Mouse (Mus musculus) neural tube, embryonic 12.5 days (tissue): Measurements from ENCODE around the gene Ces1d. TPM values are rescaled to one million over a fixed set of nuclear protein-coding genes. Genes with fewer than 3 reads are reported as not detected.
"Not testable (repeated sequence)": the region's sequence is repeated elsewhere in the genome, so short reads cannot be mapped to it uniquely, and the experiment has no call there.

Source experiments
- ATAC-seq: fragments of 200-750 bp; cut with Nextera tagmentation; 2 replicates; pipeline ENCODE4 v1.8.0; 2017; ENCODE audit warnings: low read depth, mild to moderate bottlenecking, moderate TSS enrichment, moderate library complexity; ENCODE audit not compliant: low FRiP score
- H3K27ac ChIP-seq: fragments of 300-500 bp; sonication (generic); 2 replicates; pipeline ENCODE4 v1.5.1; 2016
- H3K27me3 ChIP-seq: fragments of 300-500 bp; sonication (generic); replicated peaks from 2 replicates; pipeline ENCODE4 v1.6.1; 2016; ENCODE audit warnings: mild to moderate bottlenecking
- H3K36me3 ChIP-seq: fragments of 300-500 bp; sonication (generic); 2 replicates; pipeline ENCODE4 v1.6.1; 2016; ENCODE audit warnings: mild to moderate bottlenecking
- H3K4me1 ChIP-seq: fragments of 300-500 bp; sonication (generic); 2 replicates; pipeline ENCODE4 v1.6.1; 2016
- H3K4me2 ChIP-seq: fragments of 300-500 bp; sonication (generic); replicated peaks from 2 replicates; pipeline ENCODE4 v1.6.1; 2016; ENCODE audit warnings: mild to moderate bottlenecking
- H3K4me3 ChIP-seq: fragments of 300-500 bp; sonication (generic); 2 replicates; pipeline ENCODE4 v1.5.1; 2016
- H3K9ac ChIP-seq: fragments of 300-500 bp; sonication (generic); 2 replicates; pipeline ENCODE4 v1.6.1; 2016; ENCODE audit warnings: mild to moderate bottlenecking
- H3K9me3 ChIP-seq: fragments of 300-500 bp; sonication (generic); 2 replicates; pipeline ENCODE4 v1.6.1; 2016; ENCODE audit warnings: mild to moderate bottlenecking
- WGBS: fragments of 180-500 bp; shearing (Covaris S2); methylation state at CpG from one replicate; pipeline ENCODE4 v1.1.7; 2016; 5-methylcytosine and 5-hydroxymethylcytosine counted together
- polyA plus RNA-seq: library from polyadenylated mRNA; unstranded; fragments of >200 nt; fragmentation: Nextera tagmentation; extraction: Ambion mirVana; gene quantifications from 2 replicates; pipeline ENCODE4 v1.2.1, GENCODE M21; 2016

Gene Ces1d
- polyA plus RNA-seq, 1 experiment from 2014 or later, result not detected

DNA sequence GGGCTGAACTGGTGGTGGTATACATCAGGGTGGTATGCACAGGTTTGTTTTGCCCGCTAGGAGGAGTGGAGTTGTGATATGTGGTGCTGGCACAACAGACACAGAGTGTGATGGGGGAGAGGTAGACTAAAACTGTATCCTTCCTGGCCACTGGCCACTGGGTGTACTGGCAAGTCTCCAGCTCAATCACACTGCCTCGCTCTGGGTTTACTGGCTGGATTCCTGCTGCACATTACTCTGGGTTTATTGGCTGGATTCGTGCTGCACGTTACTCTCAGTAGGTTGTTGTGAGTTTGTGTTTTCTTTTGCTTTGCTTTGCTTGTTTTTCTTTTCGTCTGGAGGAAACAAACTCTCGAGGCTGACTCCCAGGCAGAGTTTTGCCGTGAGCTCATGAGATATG, 1.5 kb upstream of the Ces1d start:
- H3K9ac ChIP-seq, H3K4me2 ChIP-seq, H3K4me3 ChIP-seq, H3K36me3 ChIP-seq, H3K27ac ChIP-seq, ATAC-seq, H3K9me3 ChIP-seq, H3K27me3 ChIP-seq, H3K4me1 ChIP-seq: not testable (repeated sequence)
- WGBS, result 85% methylated on average over 7 of the region's 7 CpGs

DNA sequence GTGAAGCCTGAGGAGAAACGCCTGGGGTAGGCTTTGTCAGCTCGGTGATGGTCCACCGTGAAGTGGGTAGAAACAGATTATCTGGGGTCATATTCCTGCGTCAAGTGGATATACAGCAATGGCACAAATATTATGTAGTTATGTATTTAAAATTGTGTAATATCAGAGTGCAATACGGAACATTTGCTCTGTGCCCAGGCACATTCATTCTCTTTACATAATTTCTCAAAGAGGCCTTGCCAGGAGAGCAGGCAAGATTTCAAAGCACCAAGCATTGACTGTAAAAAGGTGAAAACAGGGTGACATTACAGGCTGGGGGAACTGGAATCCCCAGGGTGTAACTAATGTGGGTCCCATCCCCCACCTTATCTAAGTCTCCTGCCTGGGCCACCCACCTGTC, 1.2 kb downstream of the Ces1d start:
- Histone ChIP-seq H3K27ac (no peak overlapping the region), H3K4me3 (no peak overlapping the region), H3K9ac (no peak overlapping the region), H3K4me1 (no peaks in the 10 kb centered on the region), H3K9me3 (no peaks in the 10 kb centered on the region), H3K36me3 (no peaks in the 10 kb centered on the region), H3K4me2 (no peak overlapping the region), H3K27me3 (no peaks in the 10 kb centered on the region)
- 92% methylated on average over 5 of the region's 5 CpGs for WGBS
- ATAC-seq, result no peak

DNA sequence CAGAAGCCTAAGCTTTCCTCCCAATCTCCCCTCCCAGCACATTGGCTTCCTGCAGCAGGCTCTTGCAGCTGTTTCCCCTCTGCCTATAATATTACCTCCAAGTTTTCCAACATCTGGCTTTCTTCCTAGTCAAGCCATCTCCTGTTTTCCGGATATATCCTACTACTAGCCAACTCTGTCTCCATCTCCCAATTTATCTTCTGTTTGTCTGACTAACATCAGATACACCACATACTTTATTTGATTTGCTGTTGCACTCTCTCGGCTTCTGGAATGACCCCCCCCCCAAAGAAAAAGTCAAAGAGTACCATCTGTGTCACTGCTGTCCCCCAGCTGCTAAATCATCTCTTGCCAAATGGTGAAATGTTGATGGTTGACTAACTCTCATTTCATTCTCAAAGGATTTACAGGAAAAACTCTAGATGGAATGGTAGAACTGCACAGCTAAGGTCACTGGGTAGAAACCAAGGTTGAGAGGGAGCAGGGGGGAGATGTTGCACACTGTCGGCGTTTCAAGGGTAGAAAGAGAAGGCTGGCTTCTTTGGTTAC, 17.0 kb downstream of the Ces1d start:
- no peak overlapping the region for H3K4me3 ChIP-seq
- H3K27ac ChIP-seq, result no peak overlapping the region
- ATAC-seq, result no peak
- H3K9ac ChIP-seq, result no peak overlapping the region
- H3K4me2 ChIP-seq, result no peak overlapping the region
- no peaks in the 10 kb centered on the region for H3K9me3 ChIP-seq
- WGBS, result 85% methylated on average over 4 of the region's 4 CpGs
- no peaks in the 10 kb centered on the region for H3K4me1 ChIP-seq
- H3K36me3 ChIP-seq, result no peaks in the 10 kb centered on the region
- H3K27me3 ChIP-seq, result no peaks in the 10 kb centered on the region

DNA sequence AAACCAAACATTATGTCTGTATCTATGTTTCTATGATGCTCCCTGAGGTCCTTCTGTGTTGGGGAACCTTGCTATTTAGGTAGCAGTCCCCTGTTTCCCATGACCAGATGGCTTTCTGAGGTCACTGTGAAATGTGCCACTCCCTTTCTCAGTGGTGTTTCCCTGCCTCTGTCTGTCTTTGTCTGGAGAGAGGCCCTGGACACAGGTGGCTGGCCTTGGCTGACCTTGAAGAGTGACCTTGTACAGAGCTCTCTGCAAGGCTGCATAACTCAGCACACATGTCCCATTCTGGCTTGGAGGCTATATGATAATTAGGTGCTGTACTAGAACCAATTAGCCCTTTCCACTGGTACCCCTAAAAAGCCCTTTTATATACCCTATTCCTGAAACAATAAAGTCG, 21.0 kb downstream of the Ces1d start:
- Histone ChIP-seq H3K36me3 (no peaks in the 10 kb centered on the region), H3K4me3 (no peak overlapping the region), H3K4me2 (no peak overlapping the region), H3K9ac (no peak overlapping the region), H3K4me1 (no peaks in the 10 kb centered on the region), H3K27me3 (no peaks in the 10 kb centered on the region), H3K9me3 (no peaks in the 10 kb centered on the region), H3K27ac (no peak overlapping the region)
- WGBS, result 39% methylated on average over 1 of the region's 1 CpGs
- no peak for ATAC-seq

DNA sequence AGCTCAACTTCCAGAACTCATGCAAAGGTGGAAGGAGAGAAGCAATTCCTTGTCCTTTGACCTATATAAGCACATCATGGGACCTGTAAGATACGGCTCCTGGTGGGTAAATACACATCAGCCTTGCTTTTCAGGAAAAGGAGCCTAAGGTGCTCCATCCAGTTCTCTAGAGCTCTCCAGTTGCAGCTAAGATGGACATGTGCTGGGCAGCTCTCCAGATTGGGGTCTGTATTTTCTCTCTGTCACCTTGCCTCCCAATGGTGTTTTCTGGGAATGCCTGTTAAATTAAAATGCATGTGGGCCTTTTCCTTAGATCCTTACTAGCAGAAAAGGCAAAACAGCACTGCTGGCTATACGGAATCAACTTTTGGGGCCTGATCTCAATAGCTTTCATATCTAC, 23.1 kb downstream of the Ces1d start:
- Histone ChIP-seq H3K27me3 (no peaks in the 10 kb centered on the region), H3K4me3 (no peak overlapping the region), H3K36me3 (no peaks in the 10 kb centered on the region), H3K9me3 (no peaks in the 10 kb centered on the region), H3K9ac (no peak overlapping the region), H3K4me1 (no peaks in the 10 kb centered on the region), H3K4me2 (no peak overlapping the region), H3K27ac (no peak overlapping the region)
- WGBS, result 98% methylated on average over 2 of the region's 2 CpGs
- ATAC-seq, result no peak

DNA sequence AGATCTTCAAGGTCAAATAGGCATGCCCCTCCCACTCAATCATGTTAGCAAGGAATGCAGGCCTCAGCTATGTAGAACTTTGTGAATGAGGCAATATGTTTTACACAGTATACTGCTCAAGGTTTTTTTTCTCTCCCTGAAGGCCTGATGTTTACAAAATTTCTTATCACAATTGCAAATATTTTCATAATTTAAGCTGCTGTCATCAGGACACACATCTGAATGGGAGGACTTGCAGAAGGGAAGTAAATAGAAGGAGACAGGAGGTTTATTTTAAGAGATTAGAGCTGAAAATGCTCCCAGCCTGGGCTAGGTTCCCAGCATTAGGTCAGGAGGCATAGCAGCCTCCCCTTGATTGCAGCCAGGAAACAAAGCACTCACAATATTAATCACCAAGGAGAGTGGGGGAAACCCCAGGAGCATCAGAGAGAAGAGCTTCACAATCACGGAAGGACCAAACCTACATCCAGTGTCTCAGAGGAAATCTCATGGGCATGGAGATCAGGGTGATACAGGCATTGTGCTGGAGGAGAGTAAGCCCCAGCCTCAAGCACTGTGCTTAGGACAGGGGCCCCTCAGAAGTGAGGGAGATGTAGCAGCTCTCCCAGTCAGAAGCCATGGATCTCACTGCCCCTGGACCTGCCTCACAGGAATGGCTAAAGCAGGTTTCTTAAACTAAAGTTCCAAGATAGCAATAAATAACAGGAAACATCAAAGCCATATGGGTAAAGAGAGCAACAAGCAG, 25.6 kb downstream of the Ces1d start:
- no peaks in the 10 kb centered on the region for H3K9me3 ChIP-seq
- no peaks in the 10 kb centered on the region for H3K36me3 ChIP-seq
- no peaks in the 10 kb centered on the region for H3K27me3 ChIP-seq
- no peak overlapping the region for H3K9ac ChIP-seq
- no peaks in the 10 kb centered on the region for H3K4me1 ChIP-seq
- H3K27ac ChIP-seq, result no peak overlapping the region
- WGBS, result 52% methylated on average over 1 of the region's 1 CpGs
- H3K4me2 ChIP-seq, result no peak overlapping the region
- no peak for ATAC-seq
- H3K4me3 ChIP-seq, result no peak overlapping the region

DNA sequence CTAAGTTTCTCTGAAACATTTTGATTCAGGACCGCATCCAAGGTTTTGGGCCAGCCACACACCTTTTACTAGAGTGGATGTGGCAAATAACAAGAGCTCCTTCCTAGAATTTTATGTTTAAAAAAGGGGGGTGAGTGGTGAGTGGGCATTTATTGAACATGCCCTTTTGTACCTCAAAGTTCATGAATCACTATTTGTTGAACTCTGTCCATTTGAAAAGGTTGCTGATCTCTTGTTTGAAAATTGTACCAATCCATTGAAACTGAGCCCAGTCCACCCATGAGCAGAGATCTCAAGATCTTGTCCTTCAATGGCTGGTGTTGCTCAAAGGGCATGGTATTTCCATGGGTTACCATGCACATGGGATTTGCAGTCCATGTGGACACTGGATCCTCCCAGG, 34.3 kb downstream of the Ces1d start:
- Histone ChIP-seq H3K9ac (no peak overlapping the region), H3K4me2 (no peak overlapping the region), H3K27ac (no peak overlapping the region), H3K36me3 (no peaks in the 10 kb centered on the region), H3K4me3 (no peak overlapping the region), H3K27me3 (no peaks in the 10 kb centered on the region), H3K9me3 (no peaks in the 10 kb centered on the region), H3K4me1 (no peaks in the 10 kb centered on the region)
- no peak for ATAC-seq
- 84% methylated on average over 1 of the region's 1 CpGs for WGBS

DNA sequence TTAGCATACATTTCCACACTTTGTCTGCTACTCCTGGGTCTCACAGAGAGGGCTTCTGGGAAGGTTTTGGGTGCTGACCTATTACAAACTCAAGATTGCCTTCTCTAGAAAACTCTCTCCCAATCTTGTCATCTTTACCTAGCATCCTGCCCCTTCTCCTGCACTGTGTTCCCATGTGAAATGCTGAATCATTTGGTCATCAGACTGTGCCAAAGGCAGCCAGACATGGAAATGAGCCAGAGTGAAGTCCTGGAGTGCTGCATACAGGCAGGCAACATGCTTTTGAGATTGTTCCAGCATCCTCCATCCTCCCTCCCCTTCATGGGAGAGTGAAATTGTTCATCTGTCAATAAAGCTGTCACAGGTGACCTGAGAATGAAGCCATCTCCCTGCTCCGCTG, 46.2 kb downstream of the Ces1d start:
- H3K9me3 ChIP-seq, result no peaks in the 10 kb centered on the region
- H3K27me3 ChIP-seq, result no peaks in the 10 kb centered on the region
- H3K4me2 ChIP-seq, result no peak overlapping the region
- H3K4me1 ChIP-seq, result no peaks in the 10 kb centered on the region
- H3K36me3 ChIP-seq, result no peaks in the 10 kb centered on the region
- H3K4me3 ChIP-seq, result no peak overlapping the region
- no peak for ATAC-seq
- H3K27ac ChIP-seq, result no peak overlapping the region
- no peak overlapping the region for H3K9ac ChIP-seq
- WGBS, result 94% methylated on average over 1 of the region's 1 CpGs

DNA sequence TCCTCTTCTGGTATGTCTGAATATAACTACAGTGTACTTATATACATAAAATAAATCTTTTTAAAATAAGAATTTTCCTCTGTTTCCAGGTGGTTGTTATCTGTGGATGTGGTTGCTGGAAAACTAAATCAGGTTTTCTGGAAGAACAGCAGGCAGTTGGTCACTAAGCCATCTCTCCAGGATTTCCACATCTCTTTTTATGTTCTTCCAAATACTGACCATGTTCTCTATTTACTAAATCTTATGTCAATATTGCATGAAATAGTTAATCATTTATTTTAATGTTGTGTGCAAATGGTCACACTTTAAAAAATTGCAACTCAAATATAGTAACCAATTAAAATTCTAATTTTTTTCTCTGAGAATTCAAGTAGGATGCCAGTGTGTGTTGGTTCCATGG, 50.3 kb downstream of the Ces1d start:
- H3K9me3 ChIP-seq, result no peaks in the 10 kb centered on the region
- H3K4me1 ChIP-seq, result no peaks in the 10 kb centered on the region
- no peak for ATAC-seq
- H3K36me3 ChIP-seq, result no peaks in the 10 kb centered on the region
- H3K9ac ChIP-seq, result no peak overlapping the region
- H3K27me3 ChIP-seq, result no peaks in the 10 kb centered on the region
- no peak overlapping the region for H3K27ac ChIP-seq
- H3K4me3 ChIP-seq, result no peak overlapping the region
- no peak overlapping the region for H3K4me2 ChIP-seq

DNA sequence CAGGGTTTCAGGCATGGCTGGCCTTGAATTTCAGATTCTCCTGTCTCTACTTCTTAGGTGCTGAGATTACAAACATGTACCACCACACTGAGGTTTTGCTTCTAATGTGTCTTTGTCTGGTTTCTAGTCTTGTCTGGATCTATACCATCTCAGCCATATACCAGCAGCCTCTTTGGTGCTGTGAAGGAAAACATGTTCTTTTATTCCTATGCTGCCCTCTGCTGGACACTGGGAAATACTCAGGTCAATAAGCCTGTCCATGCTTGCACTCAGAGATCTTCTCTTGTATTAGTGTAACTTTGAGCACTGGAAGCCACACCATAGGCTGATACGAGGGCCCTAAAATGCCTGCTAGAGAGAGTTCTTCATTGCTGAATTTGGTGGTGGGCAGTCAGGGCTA, 56.9 kb downstream of the Ces1d start:
- no peaks in the 10 kb centered on the region for H3K9me3 ChIP-seq

DNA sequence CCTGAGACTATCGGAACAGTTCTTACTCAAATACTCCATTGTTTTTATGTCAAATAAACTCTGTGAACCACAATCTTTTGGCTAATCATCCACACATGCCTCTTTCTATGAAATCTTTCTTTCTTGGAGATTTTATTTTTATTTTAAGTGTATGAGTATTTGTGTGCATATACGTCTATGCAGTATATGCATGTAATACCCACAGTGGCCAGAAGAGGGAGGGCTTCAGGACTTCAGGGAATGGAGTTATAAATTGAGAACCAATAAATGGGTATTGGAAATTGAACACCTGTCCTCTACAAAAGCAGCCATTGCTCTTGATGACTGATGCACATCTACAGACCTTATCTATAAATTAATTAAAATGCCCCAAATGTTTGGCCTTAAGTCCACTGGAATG, 65.4 kb downstream of the Ces1d start:
- Histone ChIP-seq H3K4me1 (no peaks in the 10 kb centered on the region), H3K27ac (no peak overlapping the region), H3K9ac (no peak overlapping the region), H3K27me3 (no peaks in the 10 kb centered on the region), H3K4me3 (no peak overlapping the region), H3K4me2 (no peak overlapping the region), H3K36me3 (no peaks in the 10 kb centered on the region), H3K9me3 (no peaks in the 10 kb centered on the region)
- ATAC-seq, result no peak
- WGBS, result 98% methylated on average over 2 of the region's 2 CpGs

More for the DNA sequence above, 56.9 kb downstream of the Ces1d start:
- Histone ChIP-seq H3K27me3 (no peaks in the 10 kb centered on the region), H3K4me2 (no peak overlapping the region), H3K4me3 (no peak overlapping the region), H3K4me1 (no peaks in the 10 kb centered on the region), H3K36me3 (no peaks in the 10 kb centered on the region), H3K9ac (no peak overlapping the region), H3K27ac (no peak overlapping the region)
- WGBS, result 57% methylated on average over 1 of the region's 1 CpGs
- ATAC-seq, result no peak

DNA sequence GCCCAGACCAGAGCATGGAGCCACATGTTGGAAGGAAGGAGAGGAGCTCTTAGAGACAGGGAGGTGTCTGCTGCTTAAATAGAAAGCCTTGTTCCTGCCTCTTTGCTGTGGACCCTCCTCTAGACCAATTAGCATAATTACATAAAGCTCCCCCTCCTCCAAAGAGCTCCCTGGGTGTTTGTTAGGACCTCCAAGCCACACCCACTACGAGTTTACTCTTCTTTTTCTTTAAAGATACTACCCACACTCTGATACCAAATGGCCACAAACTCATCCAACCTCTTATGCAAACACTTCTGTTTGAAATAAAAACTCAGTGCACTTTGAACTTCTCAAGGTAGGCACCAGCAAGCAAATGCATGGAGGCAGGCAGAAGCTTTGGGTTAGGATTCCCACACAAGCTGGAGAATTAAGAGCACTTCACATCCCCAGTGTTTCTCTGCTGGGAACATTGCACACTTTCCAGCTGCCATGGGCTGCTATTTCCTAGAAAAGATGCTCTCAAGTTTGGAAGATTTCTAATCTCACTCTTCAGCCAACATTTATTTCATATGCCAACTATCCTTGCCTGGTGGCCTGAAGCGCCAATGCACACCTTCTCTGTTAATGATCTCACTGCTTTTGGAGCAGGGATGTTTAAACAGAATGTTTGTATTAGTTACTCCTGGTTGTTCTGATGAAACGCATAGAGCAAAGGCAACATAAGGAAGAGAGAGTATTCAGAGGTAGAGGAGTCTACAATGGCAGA, 66.2 kb downstream of the Ces1d start, which contains the start of gene Ces1c:
Ces1c (minus strand) TSS at position 51 of the 748 bp plus-strand sequence.
- no peaks in the 10 kb centered on the region for H3K4me1 ChIP-seq
- no peaks in the 10 kb centered on the region for H3K9me3 ChIP-seq
- no peaks in the 10 kb centered on the region for H3K27me3 ChIP-seq
- ATAC-seq, result no peak
- no peaks in the 10 kb centered on the region for H3K36me3 ChIP-seq
- H3K27ac ChIP-seq, result no peak within 1 kb of the TSS
- WGBS, result 79% methylated on average over 3 of the region's 3 CpGs
- H3K4me3 ChIP-seq, result no peak within 1 kb of the TSS
- no peak within 1 kb of the TSS for H3K4me2 ChIP-seq
- no peak within 1 kb of the TSS for H3K9ac ChIP-seq
